Mouse (Mus musculus): ENCODE measurements at regions not wholly inside any gene's neighbourhood (a gene's known extent, or its start where the extent isn't known, plus 50 kb on each side); places are given as distances from the start of the nearest gene placed in this dataset.

DNA sequence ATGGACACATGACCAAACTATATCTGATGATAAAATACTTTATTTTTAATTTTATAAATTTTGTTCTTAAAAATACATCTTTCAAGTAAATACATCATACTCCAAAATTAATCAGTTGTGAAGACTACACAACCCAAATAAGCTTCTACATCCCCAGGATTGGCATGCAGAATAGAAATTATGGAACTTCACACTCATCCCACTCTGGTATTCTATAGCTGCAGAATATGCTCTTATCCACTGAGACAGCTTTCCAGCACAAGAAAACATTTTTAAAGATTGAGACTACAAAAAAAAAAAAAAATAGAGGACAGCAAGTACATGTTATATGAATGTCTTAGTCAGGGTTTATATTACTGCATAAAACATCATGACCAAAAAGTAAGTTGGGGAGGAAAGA, 94.4 kb downstream of the Gm11232 start:
- no peak for DNase-seq (ENCODE audit: extremely low spot score, low spot score)

- DNase-seq (ENCODE audit: extremely low spot score, low spot score) = no peak
Measured at GRCm38 (mm10) chr4:71640521-71640920, 117.2 kb downstream of the Gm11232 start.

- no peak for DNase-seq (ENCODE audit: extremely low spot score, low spot score)
Measured at GRCm38 (mm10) chr4:71627088-71627487, 130.7 kb downstream of the Gm11232 start.

DNA sequence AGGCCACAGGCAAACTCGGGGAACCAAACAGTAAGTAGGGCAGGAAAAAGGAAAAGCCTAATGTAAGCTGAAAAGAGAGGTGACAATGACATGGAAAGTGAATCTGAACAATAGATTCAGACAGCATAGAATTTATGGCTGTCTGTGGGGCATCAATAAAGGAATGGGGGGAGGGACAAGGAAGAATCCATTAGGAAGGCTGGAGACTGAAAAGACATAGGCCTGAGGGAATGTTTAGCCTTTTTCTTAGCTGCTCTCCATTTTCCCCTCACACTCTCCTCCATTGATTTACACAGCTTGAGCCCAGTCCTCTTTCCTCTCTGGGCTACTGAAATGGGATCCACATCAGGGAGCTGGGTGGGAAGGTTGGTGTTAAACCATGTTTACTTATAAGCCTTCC, 131.1 kb downstream of the Gm11232 start:
- DNase-seq (ENCODE audit: extremely low spot score, low spot score) = peak; percentile 23

- DNase-seq (ENCODE audit: extremely low spot score, low spot score) = peak; percentile 19
Measured at GRCm38 (mm10) chr4:71624771-71625170, 133.0 kb downstream of the Gm11232 start.

DNA sequence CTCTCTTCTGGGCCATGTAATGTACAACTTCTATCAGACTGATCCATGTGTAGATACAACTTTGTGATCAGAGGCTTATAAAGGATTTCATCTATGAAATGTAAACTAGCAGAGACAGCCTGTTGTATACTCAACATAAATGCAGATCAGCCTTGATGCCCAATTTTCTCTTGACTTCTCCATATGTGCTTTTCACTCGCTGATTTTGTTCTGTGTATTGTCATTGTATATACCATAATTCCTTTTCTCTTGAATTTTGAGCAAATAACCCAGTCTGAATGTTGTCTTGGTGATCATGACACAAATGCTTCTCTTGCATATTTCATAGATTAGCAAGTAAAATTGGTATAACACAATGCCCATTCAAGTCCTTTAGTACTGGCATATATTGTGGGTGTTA, 144.0 kb downstream of the Gm11232 start:
- no peak for DNase-seq (ENCODE audit: extremely low spot score, low spot score)

- no peak for DNase-seq (ENCODE audit: extremely low spot score, low spot score)
Measured at GRCm38 (mm10) chr4:71585880-71586279, 171.9 kb downstream of the Gm11232 start.

DNA sequence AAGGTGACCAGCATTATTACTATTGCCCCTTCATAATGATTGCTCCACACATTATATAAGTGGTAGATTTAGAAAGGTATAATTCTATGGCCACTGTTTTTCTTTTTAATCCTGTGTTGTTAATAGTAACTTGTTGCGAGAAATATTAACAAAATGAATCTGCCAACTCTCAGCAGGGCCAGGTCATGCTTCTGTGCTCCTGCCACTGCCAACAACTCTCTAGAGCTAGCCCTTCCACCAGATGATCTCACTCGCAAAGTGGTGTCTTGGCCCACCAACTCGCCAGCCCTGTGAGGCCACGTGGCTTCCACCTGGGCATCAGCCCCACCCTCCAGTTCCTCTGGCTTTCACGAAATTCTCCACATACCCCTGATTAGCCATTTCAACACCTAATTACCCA, 197.1 kb downstream of the Gm11232 start:
- no peak for DNase-seq (ENCODE audit: extremely low spot score, low spot score)

DNA sequence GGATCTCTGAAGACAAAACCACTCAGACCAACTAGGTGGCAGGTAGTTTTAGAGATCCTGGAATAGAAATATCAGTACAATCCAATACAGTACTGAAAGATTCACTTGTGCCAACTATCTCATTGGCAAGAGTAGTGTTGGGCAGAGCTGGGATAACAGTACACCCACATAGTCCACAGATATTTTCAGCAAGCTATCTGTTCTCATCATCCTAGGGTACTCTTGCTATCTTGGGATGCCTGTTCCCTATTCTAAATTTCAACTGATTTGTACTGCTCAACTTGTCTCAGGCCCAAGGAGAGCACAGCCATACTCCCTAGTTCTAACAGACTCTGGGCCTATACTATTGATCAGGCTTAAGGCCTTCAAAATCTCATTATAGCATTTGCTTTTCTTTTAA, 218.6 kb downstream of the Gm11232 start:
- no peak for DNase-seq (ENCODE audit: extremely low spot score, low spot score)

DNA sequence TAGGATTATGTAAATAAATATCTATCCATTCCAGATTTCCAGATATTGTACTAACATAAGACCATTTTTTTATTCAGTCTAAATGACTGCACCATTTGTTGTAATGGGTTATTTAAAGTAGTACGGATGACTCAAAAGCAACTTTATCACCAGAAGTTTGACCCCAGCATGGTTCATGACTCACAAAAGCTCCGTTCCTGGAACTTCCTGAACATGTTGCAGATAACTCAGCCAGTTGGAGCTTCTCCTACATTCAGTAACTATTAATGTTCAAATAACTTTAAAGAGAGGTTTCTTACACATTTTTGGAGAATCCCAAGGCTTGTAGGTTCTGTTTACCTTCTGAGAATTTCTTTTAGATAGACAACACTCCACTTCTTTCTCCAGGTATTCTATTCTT, 219.8 kb downstream of the Gm11232 start:
- DNase-seq (ENCODE audit: extremely low spot score, low spot score) = no peak

DNA sequence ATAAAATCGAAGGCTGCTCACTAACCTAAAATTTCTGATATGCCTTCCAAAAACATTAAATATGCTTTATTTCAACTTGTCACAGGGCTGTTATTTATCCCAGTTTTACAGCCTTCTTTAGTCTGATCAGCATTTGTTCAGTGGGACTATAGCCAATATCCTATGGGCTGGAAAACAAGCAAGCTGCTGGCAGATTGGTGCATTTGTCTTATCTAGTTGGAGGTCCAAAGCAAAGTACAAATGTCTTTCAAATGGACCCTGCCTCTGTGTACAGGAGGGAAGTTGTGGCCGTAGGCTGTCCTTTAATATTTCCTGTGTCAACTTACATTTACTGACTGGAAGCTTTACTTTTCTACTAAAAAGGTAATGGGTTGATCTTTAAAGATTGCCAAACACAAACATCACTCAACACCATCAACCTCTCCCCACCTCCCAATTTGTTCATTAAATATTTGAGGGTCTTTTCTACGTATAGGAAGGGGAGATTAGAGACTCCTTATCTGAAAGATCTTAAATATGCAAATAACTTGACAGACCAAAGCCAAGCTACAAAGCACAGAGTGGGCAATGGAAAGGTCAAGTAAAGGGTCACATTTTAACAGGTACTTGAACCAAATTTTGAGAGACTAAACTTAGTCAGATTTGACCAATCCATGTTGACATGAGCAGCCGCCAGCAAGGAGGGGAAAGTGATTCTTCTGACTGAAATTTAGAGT, 233.4 kb downstream of the Gm11232 start:
- no peak for DNase-seq (ENCODE audit: extremely low spot score, low spot score)

DNA sequence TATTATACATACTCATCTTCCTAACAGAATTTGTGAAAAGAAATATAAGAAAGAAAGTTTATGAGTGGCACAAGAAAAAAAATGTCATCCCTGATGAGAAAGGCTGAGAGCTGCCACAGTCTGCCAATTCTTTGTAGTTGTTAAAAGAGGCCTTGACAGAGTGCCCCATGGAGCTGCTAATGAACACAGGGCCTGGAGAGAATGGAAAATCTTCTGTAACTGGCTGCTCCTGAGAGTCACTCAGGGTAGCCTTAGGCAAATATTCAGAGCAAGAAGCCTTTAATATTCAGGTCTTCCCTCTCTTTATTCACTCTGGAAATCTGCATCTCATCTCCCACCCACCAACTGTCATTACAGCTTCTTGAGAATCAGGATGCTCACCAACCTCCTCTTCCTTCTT, 237.0 kb downstream of the Gm11232 start:
- DNase-seq (ENCODE audit: extremely low spot score, low spot score) = no peak

DNA sequence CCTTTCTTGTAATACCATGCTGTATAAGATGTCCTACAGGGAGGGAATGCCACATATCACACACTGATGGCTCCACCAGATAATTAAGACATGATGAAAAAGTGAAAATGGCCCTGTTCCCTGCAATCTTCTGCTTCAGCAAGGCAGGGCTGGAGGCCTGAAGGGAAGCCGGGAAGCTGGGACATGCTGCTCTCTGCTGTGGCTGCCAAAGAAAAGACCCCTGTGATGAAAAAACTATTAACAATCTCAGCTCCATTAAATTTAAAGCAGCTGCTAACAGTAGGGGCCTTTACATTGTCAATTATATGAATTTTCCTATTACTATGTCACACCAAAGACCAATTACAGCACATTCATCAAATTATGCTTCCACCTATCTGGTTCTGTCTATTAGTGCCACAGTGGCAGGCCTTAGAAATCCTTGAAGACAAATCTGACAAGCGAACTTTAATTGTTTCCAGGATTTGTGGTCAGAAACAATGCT, 239.8 kb downstream of the Gm11232 start:
- no peak for DNase-seq (ENCODE audit: extremely low spot score, low spot score)

GRCm38 (mm10) chr4:71506911-71507310, 250.9 kb downstream of the Gm11232 start:
- DNase-seq (ENCODE audit: extremely low spot score, low spot score) = no peak

DNA sequence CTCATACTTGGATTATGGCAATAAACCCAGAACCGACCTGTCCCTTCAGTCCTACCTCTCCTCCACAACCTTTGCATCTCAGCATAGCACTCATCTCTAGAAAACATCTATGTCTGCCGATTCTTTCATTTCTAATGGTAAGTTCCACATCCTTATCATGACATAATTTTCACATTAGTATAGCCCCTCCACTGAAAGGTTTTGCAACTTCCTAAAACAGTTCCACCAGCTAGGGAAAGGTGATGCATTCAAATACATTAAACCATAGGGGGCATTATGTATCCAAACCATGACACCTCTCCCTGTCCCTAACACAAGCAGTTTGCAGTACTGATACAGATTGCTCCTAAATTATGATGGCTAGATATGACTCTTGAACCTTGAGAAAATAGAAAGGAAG, 268.0 kb downstream of the Gm11232 start:
- DNase-seq (ENCODE audit: extremely low spot score, low spot score) = no peak

GRCm38 (mm10) chr4:71488663-71489161, 269.1 kb downstream of the Gm11232 start:
- DNase-seq (ENCODE audit: extremely low spot score, low spot score) = peak; percentile 13

- no peak for DNase-seq (ENCODE audit: extremely low spot score, low spot score)
Measured at GRCm38 (mm10) chr4:71488059-71488458, 269.7 kb downstream of the Gm11232 start.

DNA sequence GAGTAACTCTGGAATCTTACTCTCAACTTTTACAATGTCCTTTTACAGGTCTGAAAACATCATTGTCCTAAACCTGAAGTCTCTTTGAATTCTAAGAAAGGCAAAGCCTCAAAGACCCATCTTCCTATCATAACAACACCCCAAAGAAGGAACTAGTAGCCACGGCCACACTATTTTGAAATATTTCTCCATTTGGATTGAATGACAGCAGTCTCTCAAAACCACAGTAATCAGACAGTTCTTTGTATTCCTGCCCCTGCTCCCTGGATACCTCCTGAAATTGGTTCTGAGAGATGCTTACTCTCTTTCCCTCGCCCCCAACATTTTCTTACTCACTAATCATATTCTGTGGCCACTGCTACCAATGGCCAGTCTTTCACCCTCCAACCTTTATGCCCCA, 276.8 kb downstream of the Gm11232 start:
- no peak for DNase-seq (ENCODE audit: extremely low spot score, low spot score)

DNA sequence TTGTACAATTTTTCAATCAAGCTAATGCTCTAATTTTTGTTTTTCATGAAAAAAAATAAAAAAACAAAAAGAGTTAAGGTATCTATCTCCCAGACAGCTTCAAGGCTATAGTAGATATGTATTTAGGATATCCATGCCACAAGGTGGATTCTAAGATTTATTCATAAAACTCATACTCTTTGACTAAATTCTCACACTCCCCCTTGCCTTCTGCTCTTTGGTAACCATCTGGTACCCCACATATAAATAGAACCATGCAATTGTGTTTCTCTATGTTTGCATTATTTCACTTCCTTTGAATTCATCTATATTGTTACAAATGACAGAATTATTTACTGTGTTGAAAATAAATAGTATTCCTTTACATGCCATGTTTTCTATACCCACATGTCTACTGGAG, 287.2 kb downstream of the Gm11232 start:
- DNase-seq (ENCODE audit: extremely low spot score, low spot score) = no peak

GRCm38 (mm10) chr4:71454811-71455210, 303.0 kb downstream of the Gm11232 start:
- DNase-seq (ENCODE audit: extremely low spot score, low spot score) = no peak

DNA sequence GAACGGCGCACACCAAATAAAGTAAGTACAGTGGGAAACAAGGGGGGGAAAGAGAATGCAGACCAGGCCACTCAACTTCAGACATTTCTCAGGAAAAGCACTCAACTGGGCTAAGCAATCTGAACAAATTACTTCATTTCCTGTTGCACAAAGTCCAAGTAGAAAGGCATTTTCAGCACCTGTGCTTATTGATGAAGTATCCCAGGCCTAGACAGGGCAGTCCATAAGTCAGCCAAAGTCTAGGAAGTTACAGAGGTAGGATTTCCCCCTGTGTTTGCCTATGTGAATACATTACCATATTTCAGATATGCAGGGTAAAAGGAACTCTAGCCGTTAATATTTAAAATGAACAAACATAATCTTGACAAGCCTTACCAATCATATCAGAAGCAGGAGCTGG, 304.3 kb downstream of the Gm11232 start:
- DNase-seq (ENCODE audit: extremely low spot score, low spot score) = no peak

GRCm38 (mm10) chr4:71446461-71446860, 311.3 kb downstream of the Gm11232 start:
- no peak for DNase-seq (ENCODE audit: extremely low spot score, low spot score)

DNA sequence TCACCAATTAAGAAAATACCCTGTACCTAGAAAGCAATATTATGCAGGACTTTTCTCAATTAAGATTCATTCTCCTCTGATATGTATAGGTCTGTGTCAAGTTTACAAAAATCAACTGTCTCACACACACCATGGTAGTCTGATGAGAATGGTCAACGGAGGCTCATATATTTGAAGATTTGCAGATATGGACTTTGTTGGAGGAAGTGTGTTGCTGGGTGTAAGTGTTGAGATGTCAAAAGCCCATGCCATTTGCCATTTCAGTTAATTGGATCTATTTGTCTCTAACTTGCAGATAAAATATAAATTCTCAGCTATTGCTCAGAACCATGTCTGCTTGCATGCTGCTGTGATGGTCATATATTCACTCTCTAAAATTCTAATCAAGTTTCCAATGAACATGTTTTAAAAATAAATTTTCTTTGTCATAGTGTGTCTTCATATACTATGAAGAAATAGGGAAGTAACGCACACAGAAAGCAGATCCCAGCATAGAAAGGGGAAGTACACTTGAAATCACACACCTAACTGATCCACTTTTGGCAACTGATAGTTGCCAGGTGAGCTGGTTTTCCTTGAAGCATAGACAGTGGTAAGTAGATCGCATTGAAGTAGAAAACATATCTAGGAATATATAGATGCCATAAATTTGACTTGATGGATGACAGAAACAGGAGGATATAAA, 326.4 kb downstream of the Gm11232 start:
- DNase-seq (ENCODE audit: extremely low spot score, low spot score) = no peak

Measured in neural tube, embryonic 10.5 days (tissue).